Mouse (Mus musculus): Measurements from ENCODE around the gene Plppr2.

- TF ChIP-seq POLR2A (IDR thresholded peaks at IDR 0.05; ENCODE audit: low read depth, low read length) (no peak), CTCF (IDR thresholded peaks at IDR 0.05; ENCODE audit: borderline replicate concordance, insufficient read depth, low read length) (no peak)
These were observed 32.8 kb upstream of the Plppr2 start for GRCm38 (mm10) chr9:21904031-21904430.

All from embryonic fibroblast, embryonic 13.5 days (primary cell).